Mouse (Mus musculus): Measurements from ENCODE around the gene Btg2. TPM values are rescaled to one million over a fixed set of nuclear protein-coding genes. Genes with fewer than 3 reads are reported as not detected.

Gene Btg2
- total and polyA plus RNA-seq, 3 experiments = 7.2 to 19.7 (median 11.6) TPM

GRCm38 (mm10) chr1:134055058-134055457, 23.9 kb downstream of the Btg2 start:
- TF ChIP-seq SIN3A (IDR thresholded peaks at IDR 0.05; ENCODE audit: low read length) (no peak), ZKSCAN1 (IDR thresholded peaks at IDR 0.05; ENCODE audit: borderline replicate concordance, low read depth, low read length) (no peak), JUND (conservative IDR thresholded peaks at IDR 0.05; ENCODE audit: low read depth, low read length) (no peak)
- no peak overlapping the region for H3K4me2 ChIP-seq (ENCODE audit: insufficient read depth, low read depth, poor library complexity, severe bottlenecking)

DNA sequence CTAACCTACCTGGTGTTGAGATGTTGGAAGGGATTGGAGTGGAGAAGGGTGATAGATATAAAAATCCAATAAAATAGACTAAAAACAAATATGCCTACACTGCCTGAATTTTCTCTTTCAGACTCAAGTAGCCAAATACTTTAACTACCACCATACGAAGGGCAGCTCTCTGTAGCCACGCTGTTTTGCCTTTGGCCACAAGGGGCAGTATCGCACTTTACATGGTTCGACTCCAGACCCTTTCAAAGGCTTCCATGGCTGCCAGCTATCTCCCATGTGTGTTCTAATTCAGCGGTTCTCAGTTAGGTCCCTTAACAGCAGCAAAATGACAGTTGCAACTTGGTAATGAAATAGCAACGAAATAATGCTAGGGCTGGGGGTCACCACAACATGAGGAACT, 25.7 kb downstream of the Btg2 start:
- peak; percentile 79 for DNase-seq (ENCODE audit: extremely low read depth)
- dilution Hi-C loops (cut with MboI; ENCODE audit: extremely low pct_ligation_motif_present, extremely low pct_unique_long_range_greater_than_20kb, low sequenced_read_pairs) = no loop called here
- in situ Hi-C loops (cut with MboI; ENCODE audit: low pct_ligation_motif_present, low pct_unique_long_range_greater_than_20kb, low sequenced_read_pairs) = no loop called here
- Histone ChIP-seq H3K27ac (ENCODE audit: insufficient read depth, low read depth) (no peak overlapping the region), H3K4me1 (ENCODE audit: control insufficient read depth in 1 of 2, insufficient read depth in 2 of 2) (peaks cover 0 to 12% of the 10 kb centered on the region in 2 experiments; a peak in 2 of 4 replicates), H3K4me3 (replicated peaks in 1 of 3; ENCODE audit: low read depth in 2 of 3, low read length in 2 of 3, poor library complexity in 1 of 3) (no peak overlapping the region), H3K79me2 (replicated peaks; ENCODE audit: control insufficient read depth, extremely low read depth, insufficient read depth, poor library complexity, severe bottlenecking) (no peaks in the 10 kb centered on the region), H3K27me3 (replicated peaks) (peaks cover 55% of the 10 kb centered on the region), H3K9ac (ENCODE audit: insufficient read depth, low read depth) (no peak overlapping the region), H3K4me2 (ENCODE audit: insufficient read depth, low read depth, poor library complexity, severe bottlenecking) (no peak overlapping the region), H3K9me3 (replicated peaks; ENCODE audit: low read length) (no peaks in the 10 kb centered on the region), H3K36me3 (replicated peaks in 1 of 2; ENCODE audit: control insufficient read depth in 1 of 2, insufficient read depth in 1 of 2, low read length in 1 of 2) (no peaks in the 10 kb centered on the region)
- TF ChIP-seq POLR2AphosphoS2 (IDR thresholded peaks at IDR 0.05; ENCODE audit: low read depth, low read length) = no peak
- peak; percentile 91 for TF ChIP-seq SMC3 (IDR thresholded peaks at IDR 0.05; ENCODE audit: low read depth, low read length)
- TF ChIP-seq TBP (conservative IDR thresholded peaks at IDR 0.05; ENCODE audit: low read depth, low read length) = no peak
- peak; percentile 24; the same call in 1 of the 2 replicates for TF ChIP-seq ZC3H11A (IDR thresholded peaks at IDR 0.05; ENCODE audit: low read depth, low read length)
- TF ChIP-seq USF1 (IDR thresholded peaks at IDR 0.05; ENCODE audit: low read depth, low read length) = no peak
- TF ChIP-seq IRF4 (IDR thresholded peaks at IDR 0.05; ENCODE audit: low read depth, low read length) = no peak
- TF ChIP-seq ZNF384 (IDR thresholded peaks at IDR 0.05; ENCODE audit: low read depth, low read length) = no peak
- TF ChIP-seq CHD2 (IDR thresholded peaks at IDR 0.05; ENCODE audit: low read length) = no peak
- TF ChIP-seq JUND (conservative IDR thresholded peaks at IDR 0.05; ENCODE audit: low read depth, low read length) = no peak
- 0 out of 2 replicates have a peak, but pooled peaks have one; percentile 24 for TF ChIP-seq MYC (IDR thresholded peaks at IDR 0.05; ENCODE audit: low read depth, low read length)
- TF ChIP-seq RAD21 (IDR thresholded peaks at IDR 0.05; ENCODE audit: low read depth, low read length) = peak; percentile 96
- TF ChIP-seq MAFK (IDR thresholded peaks at IDR 0.05; ENCODE audit: insufficient replicate concordance, low read length) = no peak
- TF ChIP-seq ETS1 (conservative IDR thresholded peaks at IDR 0.05; ENCODE audit: low read depth, low read length) = no peak
- TF ChIP-seq CTCF (conservative IDR thresholded peaks at IDR 0.05 in 1 of 2, IDR thresholded peaks at IDR 0.05 in 1 of 2; ENCODE audit: low read depth in 2 of 2, low read length in 2 of 2) = peak; percentile 92 to 98
- no peak for TF ChIP-seq HCFC1 (IDR thresholded peaks at IDR 0.05; ENCODE audit: low read depth, low read length)
- TF ChIP-seq RCOR1 (conservative IDR thresholded peaks at IDR 0.05; ENCODE audit: low read depth, low read length) = no peak
- TF ChIP-seq MAX (IDR thresholded peaks at IDR 0.05; ENCODE audit: low read length) = no peak

More at GRCm38 (mm10) chr1:134055058-134055457, 23.9 kb downstream of the Btg2 start:
- H3K4me1 ChIP-seq (ENCODE audit: control insufficient read depth in 1 of 2, insufficient read depth in 2 of 2) = peaks cover 1 to 16% of the 10 kb centered on the region in 2 experiments
- dilution Hi-C loops (cut with MboI; ENCODE audit: extremely low pct_ligation_motif_present, extremely low pct_unique_long_range_greater_than_20kb, low sequenced_read_pairs) = no loop called here
- no peak for DNase-seq (ENCODE audit: extremely low read depth)
- in situ Hi-C loops (cut with MboI; ENCODE audit: low pct_ligation_motif_present, low pct_unique_long_range_greater_than_20kb, low sequenced_read_pairs) = loop anchor here (5.0 kb wide), 1 partner anchor 52 kb away; no protein-coding TSS in a partner anchor
- H3K9me3 ChIP-seq (replicated peaks; ENCODE audit: low read length) = no peaks in the 10 kb centered on the region
- no peaks in the 10 kb centered on the region for H3K79me2 ChIP-seq (replicated peaks; ENCODE audit: control insufficient read depth, extremely low read depth, insufficient read depth, poor library complexity, severe bottlenecking)
- no peak overlapping the region for H3K4me3 ChIP-seq (replicated peaks in 1 of 3; ENCODE audit: low read depth in 2 of 3, low read length in 2 of 3, poor library complexity in 1 of 3)
- no peak overlapping the region for H3K9ac ChIP-seq (ENCODE audit: insufficient read depth, low read depth)
- no peaks in the 10 kb centered on the region for H3K36me3 ChIP-seq (replicated peaks in 1 of 2; ENCODE audit: control insufficient read depth in 1 of 2, insufficient read depth in 1 of 2, low read length in 1 of 2)
- H3K27ac ChIP-seq (ENCODE audit: insufficient read depth, low read depth) = no peak overlapping the region
- peaks cover 48% of the 10 kb centered on the region for H3K27me3 ChIP-seq (replicated peaks)

Data from CH12.LX (cell line).